Mouse (Mus musculus): Measurements from ENCODE around the gene Ppard.
A peak's percentile ranks its signal among the peaks of the same experiment; 100 is the strongest.

The Ppard gene

DNA sequence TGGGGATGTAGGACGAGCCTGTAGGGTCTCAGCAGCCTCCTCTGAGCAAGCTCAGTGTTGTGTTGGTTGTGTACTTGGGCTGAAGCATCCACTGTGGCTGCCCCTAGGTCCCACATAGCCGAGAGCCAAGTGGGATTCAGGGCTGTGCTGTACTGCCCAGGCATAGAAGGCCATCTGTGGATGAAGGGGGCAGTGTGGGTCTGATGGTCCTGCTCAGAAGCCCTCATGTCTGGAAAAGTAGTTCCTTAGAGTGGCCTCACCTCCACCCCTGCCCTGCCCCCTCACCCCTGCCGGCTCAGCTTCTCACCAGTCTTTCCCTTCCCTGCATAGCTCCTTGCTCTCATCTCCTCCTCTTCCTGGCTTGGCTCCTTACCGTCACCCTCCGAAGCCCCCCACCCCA lies 23.2 kb downstream of the Ppard start:
- DNase-seq (ENCODE audit: low spot score in 2 of 2): no peak

DNA sequence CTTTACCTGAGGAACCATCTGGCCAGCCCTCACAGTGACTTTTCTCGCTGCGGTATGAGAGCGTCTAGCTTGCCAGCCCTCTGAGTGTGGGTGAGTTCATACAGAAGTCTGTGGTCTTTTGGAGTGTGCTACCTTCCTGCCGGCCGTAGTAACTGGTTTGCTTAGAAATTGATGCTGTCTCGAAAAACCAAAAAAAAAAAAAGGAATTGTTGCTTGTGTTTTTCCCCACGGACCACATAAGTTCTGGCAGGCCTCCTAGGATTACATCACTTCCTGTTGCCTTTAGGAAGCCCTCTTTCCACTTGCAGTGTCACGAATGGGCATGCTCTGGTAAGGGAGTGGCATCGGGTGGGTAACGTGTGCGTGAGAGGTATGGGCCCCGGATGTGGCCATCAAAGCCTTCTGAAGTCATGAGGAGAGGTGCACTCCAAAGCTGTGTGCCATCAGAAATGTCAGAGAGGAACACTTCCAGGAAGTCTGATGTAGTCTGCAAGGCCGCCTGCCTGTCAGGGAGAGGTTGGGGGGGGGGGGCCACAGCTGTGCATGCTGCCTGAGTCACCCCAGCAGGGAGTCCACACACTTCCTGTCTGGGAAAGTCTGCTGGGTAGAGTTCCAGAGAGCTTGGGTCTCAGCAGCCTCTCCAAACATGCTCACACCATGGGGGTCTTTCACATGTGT lies 24.3 kb downstream of the Ppard start:
- peak; percentile 60 to 66 for DNase-seq (ENCODE audit: low spot score in 2 of 2)

- no peak for DNase-seq (ENCODE audit: low spot score in 2 of 2)
These were observed 25.8 kb downstream of the Ppard start for GRCm38 (mm10) chr17:28258325-28258724.

DNA sequence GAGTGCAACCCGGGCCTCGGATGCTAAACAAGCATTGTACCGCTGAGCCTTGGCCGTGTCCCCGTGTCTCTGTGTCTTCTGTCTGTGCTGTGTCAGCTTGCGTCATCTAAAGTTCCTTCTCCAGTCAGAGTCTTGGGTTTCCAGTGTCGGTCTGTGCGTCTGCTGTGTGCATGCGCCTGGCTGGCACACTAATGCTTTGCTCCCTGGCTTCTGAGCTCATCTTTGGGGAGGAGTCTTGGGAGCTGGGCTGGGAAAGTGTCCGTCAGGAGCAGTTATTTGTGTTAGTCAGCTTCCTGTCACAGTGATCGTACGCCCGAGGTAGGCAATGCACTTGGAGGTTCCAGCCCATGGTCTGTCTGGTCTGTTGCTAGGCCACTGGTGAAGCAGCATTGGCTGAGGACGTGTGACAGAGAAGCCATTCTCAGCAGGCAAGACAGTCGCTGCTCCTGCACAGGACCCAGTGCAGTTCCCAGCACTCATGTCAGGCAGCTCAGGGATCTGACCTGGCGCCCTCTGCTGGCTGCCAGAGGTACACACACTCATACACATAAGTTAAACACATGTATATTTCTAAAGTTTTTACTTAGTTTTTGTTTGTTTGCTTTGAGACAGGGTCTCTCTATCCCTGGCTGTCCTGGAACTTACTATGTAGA lies 27.5 kb downstream of the Ppard start:
- peak in 1 of 2 experiments; percentile 42 for DNase-seq (ENCODE audit: low spot score in 2 of 2)

GRCm38 (mm10) chr17:28260543-28260909 lies 28.0 kb downstream of the Ppard start:
- DNase-seq (ENCODE audit: low spot score in 2 of 2): no peak

GRCm38 (mm10) chr17:28261795-28262194 lies 29.3 kb downstream of the Ppard start:
- no peak for DNase-seq (ENCODE audit: low spot score in 2 of 2)

DNA sequence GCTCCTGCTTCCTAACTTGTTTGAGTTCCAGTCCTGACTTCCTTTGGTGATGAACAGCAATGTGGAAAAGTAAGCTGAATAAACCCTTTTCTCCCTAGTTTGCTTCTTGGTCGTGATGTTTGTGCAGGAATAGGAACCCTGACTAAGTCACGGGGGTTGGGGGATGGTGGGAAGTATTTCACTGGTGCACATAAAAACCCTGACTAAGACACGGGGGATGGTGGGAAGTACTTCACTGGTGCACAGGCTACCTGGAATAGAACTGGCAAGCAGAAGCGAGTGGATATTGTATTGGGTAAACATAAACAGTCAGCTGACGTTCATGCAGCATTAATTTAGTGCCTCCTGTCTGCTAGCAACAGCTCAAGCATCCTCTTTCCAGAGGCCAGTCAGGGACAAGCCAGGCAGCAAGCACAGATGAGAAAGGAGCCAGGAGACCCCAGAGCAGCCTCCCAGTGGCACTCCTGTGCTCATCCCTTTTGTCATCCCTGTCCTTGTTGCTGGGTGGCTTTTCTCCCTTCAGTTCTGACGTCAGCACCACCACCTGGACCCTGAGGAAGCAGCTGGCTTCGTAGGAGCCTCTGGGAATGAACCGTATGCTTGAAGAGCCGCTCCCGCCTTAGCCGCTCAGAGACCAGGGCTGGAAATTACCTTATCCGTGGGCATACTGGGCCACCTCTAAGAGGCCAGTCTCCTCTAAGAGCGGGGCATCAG lies 30.8 kb downstream of the Ppard start:
- no peak for DNase-seq (ENCODE audit: low spot score in 2 of 2)

GRCm38 (mm10) chr17:28267251-28267650 lies 34.8 kb downstream of the Ppard start:
- no peak for DNase-seq (ENCODE audit: low spot score in 2 of 2)

DNA sequence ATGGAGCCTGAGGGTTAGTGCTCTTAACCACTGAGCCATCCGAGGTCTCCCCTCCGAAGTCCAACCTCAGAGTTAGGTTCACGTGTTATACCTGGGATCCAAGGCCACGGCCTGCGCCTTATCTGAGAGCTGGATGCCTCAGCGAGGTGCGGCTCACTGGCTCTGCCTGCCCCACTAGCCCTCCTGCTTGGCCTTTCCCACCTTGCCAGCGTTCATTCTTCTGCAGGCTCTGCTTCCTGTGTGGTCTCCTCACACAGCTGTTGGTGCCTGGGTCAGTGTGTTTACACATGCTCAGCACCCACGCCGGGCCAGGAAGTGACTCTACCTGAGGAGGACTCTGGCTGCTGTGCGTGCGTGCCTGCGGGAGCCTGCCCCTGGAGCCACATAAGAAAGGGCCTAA lies 37.7 kb downstream of the Ppard start:
- peak; percentile 34 to 39 for DNase-seq (ENCODE audit: low spot score in 2 of 2)

- no peak for DNase-seq (ENCODE audit: low spot score in 2 of 2)
These were observed 39.2 kb downstream of the Ppard start for GRCm38 (mm10) chr17:28271537-28272266.

DNA sequence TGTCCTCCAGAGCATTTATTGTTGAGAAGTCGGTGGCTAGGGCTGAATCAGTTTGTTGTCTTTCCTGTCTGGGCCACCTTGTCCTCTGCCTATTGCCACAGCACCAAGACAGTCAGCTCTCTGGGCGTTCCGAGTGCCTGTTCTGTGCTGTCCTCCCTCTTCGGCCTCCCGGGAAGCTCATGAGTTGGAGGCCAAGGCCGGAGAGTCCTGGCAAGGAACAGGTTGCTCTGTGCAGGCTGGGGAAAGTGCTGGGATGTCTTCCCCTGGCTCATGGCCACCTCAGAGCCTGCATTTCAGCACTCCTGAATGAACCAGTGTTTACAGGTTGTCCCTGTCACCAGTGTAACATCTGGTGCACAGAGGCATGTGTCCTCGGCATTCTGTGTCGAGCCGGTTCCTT lies 39.8 kb downstream of the Ppard start:
- DNase-seq (ENCODE audit: low spot score in 2 of 2): no peak

DNA sequence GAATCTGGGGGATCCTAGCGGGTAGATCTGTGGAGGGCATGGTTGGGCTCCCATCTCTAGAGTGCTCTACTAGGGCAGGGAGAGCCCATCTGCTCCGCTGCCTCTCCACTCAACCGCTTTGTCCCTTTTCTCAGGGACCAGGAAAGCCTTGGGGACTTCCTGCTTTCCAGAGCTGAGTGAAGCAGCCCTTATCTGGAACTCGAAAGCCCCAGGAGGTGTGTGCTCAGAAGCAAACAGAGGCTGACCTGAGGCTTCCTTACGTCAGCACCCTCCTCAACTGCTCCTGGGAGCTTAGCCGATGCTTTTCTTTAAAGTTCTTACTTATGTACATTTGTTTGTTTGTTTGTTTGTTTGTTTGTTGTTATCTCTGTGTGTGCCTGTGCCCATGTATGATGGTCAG lies 40.3 kb downstream of the Ppard start:
- DNase-seq (ENCODE audit: low spot score in 2 of 2): no peak

DNA sequence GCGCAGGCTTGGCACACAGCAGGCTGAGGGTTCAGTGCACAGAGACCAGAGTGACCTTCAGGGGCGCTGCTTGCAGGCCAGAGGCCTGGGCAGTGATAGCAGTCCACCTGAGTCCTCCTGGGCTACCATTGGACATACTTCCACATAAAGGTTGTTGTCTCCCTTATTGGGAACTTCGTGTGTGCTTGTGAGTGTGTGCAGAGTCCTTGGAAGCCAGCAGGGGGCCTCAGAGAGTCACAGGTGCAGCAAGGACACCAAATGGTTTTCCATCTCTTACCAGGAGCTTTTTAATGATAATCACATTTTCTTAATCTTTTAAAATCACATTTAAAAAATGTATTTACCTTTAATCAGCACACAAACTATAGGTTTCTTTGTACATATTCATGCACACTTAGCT lies 42.2 kb downstream of the Ppard start:
- DNase-seq (ENCODE audit: low spot score in 2 of 2): peak in 1 of 2 experiments; percentile 55

DNA sequence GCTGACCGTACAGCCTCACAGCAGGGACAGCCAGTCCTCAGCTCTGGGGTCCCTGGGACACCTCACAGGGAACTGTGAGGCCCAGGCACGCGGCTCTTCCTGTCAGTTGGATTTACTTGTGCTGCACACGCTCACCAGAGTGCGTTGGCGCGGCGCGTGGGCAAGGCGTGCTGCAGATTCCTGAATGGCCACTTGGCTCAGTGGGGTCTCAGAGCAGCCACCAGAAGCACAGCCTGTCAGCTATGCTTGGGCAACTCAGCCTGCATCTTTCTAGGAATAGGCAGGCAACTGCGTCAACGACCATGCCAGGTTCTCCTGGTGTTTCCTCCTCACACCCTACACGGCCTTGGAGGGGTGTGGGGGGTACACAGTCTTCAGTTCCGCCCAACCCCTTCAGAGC lies 44.7 kb downstream of the Ppard start:
- DNase-seq (ENCODE audit: low spot score in 2 of 2): no peak

DNA sequence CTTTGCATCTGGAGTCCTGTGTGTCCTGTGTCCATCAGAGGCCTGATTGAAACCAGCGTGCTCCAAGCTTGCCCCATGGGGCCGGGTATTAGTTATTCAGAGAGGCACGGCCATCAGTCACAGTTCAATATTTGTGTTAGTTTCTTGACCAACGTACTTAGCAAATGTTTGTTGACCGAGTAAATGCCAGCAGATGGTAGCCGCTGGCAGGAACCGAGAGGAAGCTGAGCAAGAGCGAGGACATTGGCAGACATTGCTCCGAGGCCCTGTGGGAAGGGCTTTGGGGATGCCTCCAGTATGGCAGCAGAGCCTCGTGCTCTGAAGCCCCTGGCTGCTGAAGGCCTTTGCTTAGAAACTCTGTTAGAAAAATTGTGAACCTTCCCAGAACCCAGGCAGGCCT lies 45.2 kb downstream of the Ppard start:
- DNase-seq (ENCODE audit: low spot score in 2 of 2): no peak

DNA sequence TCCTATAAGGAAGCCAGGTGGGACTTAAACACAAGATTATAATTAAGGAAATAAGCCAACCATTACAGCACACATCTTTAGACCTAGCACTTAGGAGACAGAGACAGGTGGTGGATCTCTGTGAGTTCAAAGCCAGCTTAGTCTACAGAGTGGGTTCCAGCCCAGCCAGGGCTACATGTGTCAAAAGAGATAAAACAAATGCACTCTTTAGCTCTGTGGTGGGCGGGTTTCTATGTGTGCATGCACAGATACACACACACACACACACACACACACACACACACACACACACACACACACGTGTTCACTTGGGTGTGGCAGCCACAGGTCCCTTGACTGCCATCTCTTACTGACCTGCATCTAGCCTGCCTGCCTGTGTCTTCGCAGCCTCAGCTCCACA lies 45.7 kb downstream of the Ppard start:
- DNase-seq (ENCODE audit: low spot score in 2 of 2): no peak

DNA sequence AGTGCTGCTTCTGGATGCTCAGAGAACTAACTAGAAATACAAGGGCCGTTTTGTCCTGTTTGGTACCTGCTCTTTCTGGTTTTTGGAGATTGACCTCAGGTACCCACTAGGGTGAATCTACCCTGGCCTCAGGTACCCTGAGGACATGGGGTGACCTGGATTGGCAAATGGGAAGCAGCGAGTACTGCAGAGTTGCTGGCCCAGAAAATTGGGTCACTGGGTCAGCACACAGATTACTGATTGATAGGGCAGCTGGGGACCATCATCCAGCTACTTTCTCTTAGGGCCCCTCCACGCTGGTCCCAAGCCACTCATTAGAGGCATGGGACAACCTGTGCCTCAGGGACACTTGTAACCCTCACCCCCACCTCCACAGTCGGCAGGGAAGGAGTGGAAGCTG lies 46.7 kb downstream of the Ppard start:
- no peak for DNase-seq (ENCODE audit: low spot score in 2 of 2)

DNA sequence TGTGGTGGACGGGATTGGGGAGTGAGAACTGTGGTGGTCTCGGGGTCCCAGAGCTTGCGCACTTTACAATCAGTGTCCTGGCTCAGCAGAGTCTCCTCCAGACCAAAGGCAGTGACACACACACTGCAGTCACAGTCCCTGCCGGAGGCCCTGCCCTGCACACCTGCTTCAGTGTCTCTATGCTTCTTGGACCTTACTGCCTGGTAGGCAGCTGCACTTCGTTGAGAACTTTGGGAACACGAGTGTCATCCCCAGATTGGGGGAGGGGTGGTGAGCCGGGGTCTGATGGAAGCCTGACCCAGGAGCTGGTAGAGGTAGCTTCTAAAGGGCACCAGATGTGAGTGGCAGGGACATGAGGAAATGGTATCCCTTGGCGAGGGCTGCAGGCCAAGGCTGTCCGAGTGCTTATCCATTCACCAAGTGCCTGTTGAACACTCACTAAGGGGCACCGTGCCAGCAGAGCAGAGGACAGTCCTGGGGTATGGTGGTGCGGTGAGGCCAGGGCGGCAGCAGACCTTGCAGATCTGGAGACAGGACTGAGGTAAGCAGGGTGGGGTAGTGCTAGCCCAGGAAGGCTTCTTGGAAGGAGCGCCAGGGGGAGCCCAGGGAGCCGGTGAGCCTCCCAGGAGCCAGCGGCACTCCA lies 47.4 kb downstream of the Ppard start:
- no peak for DNase-seq (ENCODE audit: low spot score in 2 of 2)

GRCm38 (mm10) chr17:28280423-28280800 lies 47.9 kb downstream of the Ppard start:
- no peak for DNase-seq (ENCODE audit: low spot score in 2 of 2)

- no peak for DNase-seq (ENCODE audit: low spot score in 2 of 2)
These were observed 48.4 kb downstream of the Ppard start for GRCm38 (mm10) chr17:28280831-28281377.

GRCm38 (mm10) chr17:28281866-28282441 lies 49.5 kb downstream of the Ppard start:
- no peak for DNase-seq (ENCODE audit: low spot score in 2 of 2)

All from thymus, postnatal 10 days (tissue).